Mouse (Mus musculus) embryonic facial prominence, embryonic 11.5 days (tissue): Measurements from ENCODE around the gene H2-DMb1. TPM values are rescaled to one million over a fixed set of nuclear protein-coding genes. Genes with fewer than 3 reads are reported as not detected.

Source experiments
- ATAC-seq: fragments of 200-750 bp; cut with Nextera tagmentation; replicated peaks from 2 replicates; pipeline ENCODE4 v1.8.0; 2017; ENCODE audit warnings: low read depth; ENCODE audit not compliant: insufficient number of reproducible peaks, low FRiP score, low TSS enrichment
- DNase-seq: peaks from one replicate; pipeline ENCODE4 v3.0.0-alpha.2; 2015; ENCODE audit warnings: low spot score
- H3K27ac ChIP-seq: fragments of 300-500 bp; sonication (generic); replicated peaks from 2 replicates; pipeline ENCODE4 v1.5.1; 2014; ENCODE audit warnings: mild to moderate bottlenecking, low read depth, low read length, control low read depth
- H3K27me3 ChIP-seq: fragments of 300-500 bp; sonication (generic); 2 replicates; pipeline ENCODE4 v1.6.1; 2014; ENCODE audit warnings: mild to moderate bottlenecking, low read length, moderate library complexity, mixed read lengths; ENCODE audit not compliant: control insufficient read depth, insufficient read depth
- H3K36me3 ChIP-seq: fragments of 300-500 bp; sonication (generic); replicated peaks from 2 replicates; pipeline ENCODE4 v1.6.1; 2014; ENCODE audit warnings: low read depth, mild to moderate bottlenecking, low read length, moderate library complexity, mixed read lengths; ENCODE audit not compliant: control insufficient read depth, insufficient read depth
- H3K4me1 ChIP-seq: fragments of 300-500 bp; sonication (generic); 2 replicates; pipeline ENCODE4 v1.6.1; 2014; ENCODE audit warnings: low read length, mixed read lengths; ENCODE audit not compliant: control insufficient read depth, insufficient read depth
- H3K4me2 ChIP-seq: fragments of 300-500 bp; sonication (generic); 2 replicates; pipeline ENCODE4 v1.6.1; 2014; ENCODE audit warnings: low read depth, mild to moderate bottlenecking, control low read depth, low read length, moderate library complexity
- H3K4me3 ChIP-seq: fragments of 300-500 bp; sonication (generic); 2 replicates; pipeline ENCODE4 v1.5.1; 2014; ENCODE audit warnings: low read depth, low read length, control low read depth
- H3K9ac ChIP-seq: fragments of 300-500 bp; sonication (generic); replicated peaks from 2 replicates; pipeline ENCODE4 v1.6.1; 2014; ENCODE audit warnings: mild to moderate bottlenecking, control low read depth, low read length
- H3K9me3 ChIP-seq: fragments of 300-500 bp; sonication (generic); replicated peaks from 2 replicates; pipeline ENCODE4 v1.6.1; 2016; ENCODE audit warnings: mild to moderate bottlenecking, low read length, inconsistent platforms, mixed read lengths; ENCODE audit not compliant: control insufficient read depth
- WGBS: fragments of 180-500 bp; shearing (Covaris S2); extraction: QIAGEN DNeasy Blood & Tissue Kit; methylation state at CpG from one replicate; pipeline ENCODE4 v1.1.7; 2014; 5-methylcytosine and 5-hydroxymethylcytosine counted together
- polyA plus RNA-seq: library from polyadenylated mRNA; unstranded; fragments of >200 nt; fragmentation: Nextera tagmentation; extraction: Ambion mirVana; gene quantifications from 2 replicates; pipeline ENCODE4 v1.2.1, GENCODE M21; 2014

The H2-DMb1 gene
- polyA plus RNA-seq, 1 experiment from 2014 or later, result 1.3 TPM

DNA sequence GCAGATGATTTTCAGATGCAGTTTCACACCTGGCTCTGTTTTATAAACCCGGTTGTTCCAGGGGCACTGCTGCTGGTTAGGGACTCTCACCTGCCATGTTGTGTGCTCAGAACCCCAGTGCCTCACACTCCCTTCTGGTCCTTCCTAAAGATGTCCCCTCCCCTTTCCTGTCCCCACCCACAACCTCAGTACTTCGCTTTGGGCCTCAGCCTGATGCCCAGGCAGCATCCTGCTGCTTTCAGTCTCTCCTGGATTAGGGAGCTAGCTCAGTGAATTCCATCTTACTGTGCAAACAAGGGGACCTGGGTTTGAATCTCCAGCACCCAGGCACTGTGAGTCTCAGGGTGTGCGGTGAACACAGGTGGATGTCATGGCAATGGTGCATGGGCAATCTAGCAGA, 54.6 kb downstream of the H2-DMb1 start:
- Histone ChIP-seq H3K36me3 (no peaks in the 10 kb centered on the region), H3K9me3 (no peaks in the 10 kb centered on the region), H3K27ac (no peak overlapping the region), H3K4me1 (no peaks in the 10 kb centered on the region), H3K4me2 (no peak overlapping the region), H3K9ac (no peak overlapping the region), H3K4me3 (no peak overlapping the region), H3K27me3 (peaks cover 33% of the 10 kb centered on the region)
- no peak for DNase-seq
- no peak for ATAC-seq
- WGBS, result 49% methylated on average over 3 of the region's 3 CpGs

DNA sequence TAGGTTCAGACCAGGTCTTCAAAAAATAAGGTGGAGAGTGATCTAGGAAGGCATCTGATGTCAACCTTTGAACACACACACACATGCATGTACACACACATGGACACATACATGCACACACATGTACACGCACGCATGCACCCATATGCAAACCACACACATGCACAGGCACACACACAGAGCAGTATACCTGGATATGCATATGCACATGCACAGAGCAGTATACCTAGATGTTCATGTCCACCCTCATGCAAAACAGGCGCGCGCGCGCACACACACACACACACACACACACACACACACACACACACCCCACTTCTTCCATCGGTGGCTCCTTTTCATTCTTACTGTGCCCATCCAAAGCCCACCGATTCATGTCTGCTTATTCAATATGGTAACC, 55.0 kb downstream of the H2-DMb1 start:
- no peak overlapping the region for H3K4me2 ChIP-seq
- H3K4me3 ChIP-seq, result no peak overlapping the region
- 95% methylated on average over 9 of the region's 9 CpGs for WGBS

DNA sequence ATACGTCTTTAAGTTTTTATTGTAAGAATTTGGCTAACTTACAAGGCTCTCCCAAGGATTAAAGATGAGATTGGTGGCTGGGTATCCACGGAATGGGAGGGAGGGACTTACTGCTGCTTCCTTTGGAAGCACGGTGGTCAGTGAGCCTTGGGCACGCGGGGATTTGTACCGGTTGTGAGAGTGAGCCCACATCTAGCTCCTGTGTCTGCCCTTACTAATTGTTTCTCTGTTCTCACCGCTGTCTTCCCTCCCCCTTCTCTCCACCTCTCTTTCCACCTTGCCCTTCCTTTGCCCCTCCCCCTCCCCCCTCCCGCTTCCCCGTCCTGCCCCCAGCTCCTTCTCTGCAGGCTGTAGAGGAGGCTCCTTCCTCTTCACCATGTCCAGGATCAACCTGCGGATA, 55.5 kb downstream of the H2-DMb1 start:
- H3K4me3 ChIP-seq, result no peak overlapping the region
- ATAC-seq (no peak), DNase-seq (no peak)
- peaks cover 32% of the 10 kb centered on the region for H3K27me3 ChIP-seq
- no peak overlapping the region for H3K9ac ChIP-seq
- H3K4me1 ChIP-seq, result no peaks in the 10 kb centered on the region
- H3K36me3 ChIP-seq, result no peaks in the 10 kb centered on the region
- 20% methylated on average over 10 of the region's 10 CpGs for WGBS
- no peak overlapping the region for H3K4me2 ChIP-seq
- no peak overlapping the region for H3K27ac ChIP-seq
- no peaks in the 10 kb centered on the region for H3K9me3 ChIP-seq

More for the DNA sequence above, 55.0 kb downstream of the H2-DMb1 start:
- DNase-seq (no peak), ATAC-seq (no peak)
- Histone ChIP-seq H3K4me1 (no peaks in the 10 kb centered on the region), H3K9me3 (no peaks in the 10 kb centered on the region), H3K27me3 (peaks cover 33% of the 10 kb centered on the region), H3K9ac (no peak overlapping the region), H3K36me3 (no peaks in the 10 kb centered on the region), H3K27ac (no peak overlapping the region)

DNA sequence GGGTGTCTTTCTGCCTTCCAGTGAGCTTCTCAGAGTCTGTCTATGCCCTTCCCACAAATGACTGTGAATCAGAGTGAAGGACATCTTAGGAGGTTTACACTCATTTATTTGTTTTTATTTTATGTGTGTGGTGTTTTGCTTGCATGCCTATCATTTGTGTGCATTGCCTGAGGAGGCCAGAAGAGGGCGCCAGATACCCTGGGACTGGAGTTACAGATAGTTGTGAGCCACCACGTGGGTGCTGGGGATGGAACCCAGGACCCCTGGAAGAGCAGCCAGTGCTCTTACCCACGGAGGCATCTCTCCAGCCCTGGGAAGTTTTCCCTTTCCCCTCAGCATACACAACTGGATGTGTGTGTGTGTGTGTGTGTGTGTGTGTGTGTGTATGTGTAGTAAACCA, 56.8 kb downstream of the H2-DMb1 start:
- DNase-seq (no peak), ATAC-seq (no peak)
- H3K9ac ChIP-seq, result no peak overlapping the region
- peaks cover 40% of the 10 kb centered on the region for H3K27me3 ChIP-seq
- H3K4me3 ChIP-seq, result no peak overlapping the region
- no peaks in the 10 kb centered on the region for H3K4me1 ChIP-seq
- H3K36me3 ChIP-seq, result no peaks in the 10 kb centered on the region
- no peak overlapping the region for H3K4me2 ChIP-seq
- H3K27ac ChIP-seq, result no peak overlapping the region
- WGBS, result 41% methylated on average over 3 of the region's 3 CpGs
- no peaks in the 10 kb centered on the region for H3K9me3 ChIP-seq

Other genes starting within 250 kb of the H2-DMb1 start
- gene Platr17, start 247.9 kb upstream of the H2-DMb1 start, polyA plus RNA-seq, result 0.36 TPM in 2 replicates
- 55.0 and 59.9 TPM in 2 replicates for gene Daxx, start 243.7 kb upstream of the H2-DMb1 start, polyA plus RNA-seq
- 11.3 and 12.8 TPM in 2 replicates for gene Tapbp, start 237.2 kb upstream of the H2-DMb1 start, polyA plus RNA-seq
- gene Zbtb22, start 237.2 kb upstream of the H2-DMb1 start, polyA plus RNA-seq, result 7.3 and 8.4 TPM in 2 replicates
- gene Rgl2, start 223.5 kb upstream of the H2-DMb1 start, polyA plus RNA-seq, result 26.0 and 26.3 TPM in 2 replicates
- gene Pfdn6, start 212.7 kb upstream of the H2-DMb1 start, polyA plus RNA-seq, result 202 and 211 TPM in 2 replicates
- gene Wdr46, start 212.4 kb upstream of the H2-DMb1 start, polyA plus RNA-seq, result 25.2 and 28.6 TPM in 2 replicates
- gene B3galt4, start 201.6 kb upstream of the H2-DMb1 start, polyA plus RNA-seq, result 2.9 and 3.2 TPM in 2 replicates
- gene Vps52, start 197.3 kb upstream of the H2-DMb1 start, polyA plus RNA-seq, result 26.9 and 27.7 TPM in 2 replicates
- gene Rps18, start 197.1 kb upstream of the H2-DMb1 start, polyA plus RNA-seq, result 1,395 and 1,560 TPM in 2 replicates
- 7.5 and 7.6 TPM in 2 replicates for gene H2-K1, start 152.7 kb upstream of the H2-DMb1 start, polyA plus RNA-seq
- 3.8 and 6.6 TPM in 2 replicates for gene Ring1, start 128.4 kb upstream of the H2-DMb1 start, polyA plus RNA-seq
- 43.0 and 46.3 TPM in 2 replicates for gene H2-Ke6, start 125.0 kb upstream of the H2-DMb1 start, polyA plus RNA-seq
- gene Slc39a7, start 121.4 kb upstream of the H2-DMb1 start, polyA plus RNA-seq, result 72.1 and 78.3 TPM in 2 replicates
- 14.9 and 15.8 TPM in 2 replicates for gene Rxrb, start 121.3 kb upstream of the H2-DMb1 start, polyA plus RNA-seq
- 0.70 and 1.0 TPM in 2 replicates for gene Col11a2, start 113.6 kb upstream of the H2-DMb1 start, polyA plus RNA-seq
- gene H2-Oa, start 60.7 kb upstream of the H2-DMb1 start, polyA plus RNA-seq, result 0.20 and 0.26 TPM in 2 replicates
- 9.4 and 9.7 TPM in 2 replicates for gene H2-DMa, start 33.5 kb upstream of the H2-DMb1 start, polyA plus RNA-seq
- gene Brd2, start 30.4 kb upstream of the H2-DMb1 start, polyA plus RNA-seq, result 95.9 and 114 TPM in 2 replicates
- not detected in 2 replicates for gene H2-DMb2, start 9.8 kb upstream of the H2-DMb1 start, polyA plus RNA-seq
- 2.3 and 2.6 TPM in 2 replicates for gene Tap1, start 34.5 kb downstream of the H2-DMb1 start, polyA plus RNA-seq
- 0.67 and 1.1 TPM in 2 replicates for gene Psmb9, start 34.7 kb downstream of the H2-DMb1 start, polyA plus RNA-seq
- 1.7 and 2.1 TPM in 2 replicates for gene Psmb8, start 44.6 kb downstream of the H2-DMb1 start, polyA plus RNA-seq
- gene Tap2, start 50.5 kb downstream of the H2-DMb1 start, polyA plus RNA-seq, result 0.77 and 1.2 TPM in 2 replicates
- not detected in 2 replicates for gene H2-Ob, start 85.8 kb downstream of the H2-DMb1 start, polyA plus RNA-seq
- gene H2-Ab1, start 104.6 kb downstream of the H2-DMb1 start, polyA plus RNA-seq, result 3.5 and 3.8 TPM in 2 replicates
- not detected in 2 replicates for gene H2-Aa, start 134.8 kb downstream of the H2-DMb1 start, polyA plus RNA-seq
- gene H2-Eb1, start 152.8 kb downstream of the H2-DMb1 start, polyA plus RNA-seq, result 1.2 and 1.5 TPM in 2 replicates
- not detected in 2 replicates for gene H2-Eb2, start 172.6 kb downstream of the H2-DMb1 start, polyA plus RNA-seq
- gene Btnl2, start 201.8 kb downstream of the H2-DMb1 start, polyA plus RNA-seq, result 0.08 TPM in 1 of 2 replicates, not detected in the other
- not detected in 2 replicates for gene Btnl1, start 224.1 kb downstream of the H2-DMb1 start, polyA plus RNA-seq
- gene BC051142, start 245.7 kb downstream of the H2-DMb1 start, polyA plus RNA-seq, result 0.39 and 0.72 TPM in 2 replicates